Mouse (Mus musculus) urinary bladder, postnatal 25 days (tissue): Measurements from ENCODE around the gene Slc7a1.

ENCODE experiments used
- DNase-seq: peaks from one replicate; pipeline ENCODE4 v3.0.0; 2022; ENCODE audit warnings: low spot score

Gene Slc7a1

GRCm38 (mm10) chr5:148389007-148389970 is 10.4 kb downstream of the Slc7a1 start:
- no peak for DNase-seq

GRCm38 (mm10) chr5:148388251-148389006 is 11.3 kb downstream of the Slc7a1 start:
- DNase-seq: no peak

GRCm38 (mm10) chr5:148387820-148388219 is 11.9 kb downstream of the Slc7a1 start:
- DNase-seq: no peak

- no peak for DNase-seq
Observed at GRCm38 (mm10) chr5:148386471-148386870, 13.2 kb downstream of the Slc7a1 start.

- no peak for DNase-seq
Observed at GRCm38 (mm10) chr5:148384501-148385055, 15.1 kb downstream of the Slc7a1 start.

GRCm38 (mm10) chr5:148383841-148384500 is 15.7 kb downstream of the Slc7a1 start:
- no peak for DNase-seq

- DNase-seq: no peak
Observed at GRCm38 (mm10) chr5:148381083-148381482, 18.6 kb downstream of the Slc7a1 start.

GRCm38 (mm10) chr5:148380246-148380504 is 19.5 kb downstream of the Slc7a1 start:
- no peak for DNase-seq

GRCm38 (mm10) chr5:148379455-148380245 is 20.1 kb downstream of the Slc7a1 start:
- DNase-seq: no peak

GRCm38 (mm10) chr5:148378707-148379106 is 21.0 kb downstream of the Slc7a1 start:
- DNase-seq: no peak

GRCm38 (mm10) chr5:148378232-148378508 is 21.5 kb downstream of the Slc7a1 start:
- no peak for DNase-seq

- no peak for DNase-seq
Observed at GRCm38 (mm10) chr5:148377439-148378231, 22.1 kb downstream of the Slc7a1 start.

- DNase-seq: no peak
Observed at GRCm38 (mm10) chr5:148376358-148376757, 23.3 kb downstream of the Slc7a1 start.

- DNase-seq: no peak
Observed at GRCm38 (mm10) chr5:148375480-148375879, 24.2 kb downstream of the Slc7a1 start.

GRCm38 (mm10) chr5:148373092-148373685 is 26.5 kb downstream of the Slc7a1 start:
- DNase-seq: no peak

GRCm38 (mm10) chr5:148372005-148372917 is 27.4 kb downstream of the Slc7a1 start:
- DNase-seq: no peak

GRCm38 (mm10) chr5:148371375-148371774 is 28.3 kb downstream of the Slc7a1 start:
- no peak for DNase-seq

- DNase-seq: no peak
Observed at GRCm38 (mm10) chr5:148370624-148371023, 29.1 kb downstream of the Slc7a1 start.

GRCm38 (mm10) chr5:148369178-148369577 is 30.5 kb downstream of the Slc7a1 start:
- DNase-seq: no peak
